Mouse (Mus musculus): Measurements from ENCODE around the gene Vsig10l. TPM values are rescaled to one million over a fixed set of nuclear protein-coding genes. Genes with fewer than 3 reads are reported as not detected.

Gene Vsig10l
- polyA plus RNA-seq, 1 experiment from 2014 or later = 3.8 TPM

DNA sequence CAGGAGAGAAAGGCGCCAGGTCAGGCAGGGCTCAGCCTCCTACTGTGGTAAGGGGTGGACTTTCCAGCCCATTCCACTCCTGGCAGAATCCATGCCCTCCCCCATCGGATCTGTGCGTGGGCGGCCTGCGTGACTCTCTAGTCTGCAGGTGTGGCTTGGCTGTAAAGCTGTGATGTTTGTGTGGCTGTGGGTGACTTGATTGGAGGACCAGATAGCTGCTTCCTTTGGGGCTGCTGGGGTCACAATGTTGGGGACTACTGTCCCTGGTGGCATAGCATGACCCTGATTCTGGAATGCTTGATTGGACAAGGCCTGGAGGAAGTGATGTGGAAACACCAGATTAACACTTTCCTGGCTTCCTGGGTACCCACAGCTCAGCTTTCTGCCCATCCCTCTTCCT, 25.7 kb downstream of the Vsig10l start:
- H3K4me1 ChIP-seq (ENCODE audit: control insufficient read depth, insufficient read depth, low read length) = no peaks in the 10 kb centered on the region; the same call in 1 of the 2 replicates
- no peak for ATAC-seq (ENCODE audit: low read depth)
- no peaks in the 10 kb centered on the region for H3K27me3 ChIP-seq (replicated peaks; ENCODE audit: control insufficient read depth, insufficient read depth, low read length)
- no peak overlapping the region for H3K4me3 ChIP-seq (ENCODE audit: low read depth, low read length)
- no peaks in the 10 kb centered on the region for H3K36me3 ChIP-seq (ENCODE audit: control insufficient read depth, insufficient read depth, low read length)
- H3K4me2 ChIP-seq (ENCODE audit: low read depth, low read length) = 0 out of 2 replicates have a peak overlapping the region, but pooled peaks have one; percentile 62
- no peak overlapping the region for H3K9ac ChIP-seq (ENCODE audit: low read depth, low read length)
- H3K9me3 ChIP-seq (ENCODE audit: control insufficient read depth, low read length) = no peaks in the 10 kb centered on the region
- H3K27ac ChIP-seq (replicated peaks; ENCODE audit: low read depth, low read length) = no peak overlapping the region
- no peak for DNase-seq (ENCODE audit: low spot score)
- WGBS = 37% methylated on average over 5 of the region's 5 CpGs

DNA sequence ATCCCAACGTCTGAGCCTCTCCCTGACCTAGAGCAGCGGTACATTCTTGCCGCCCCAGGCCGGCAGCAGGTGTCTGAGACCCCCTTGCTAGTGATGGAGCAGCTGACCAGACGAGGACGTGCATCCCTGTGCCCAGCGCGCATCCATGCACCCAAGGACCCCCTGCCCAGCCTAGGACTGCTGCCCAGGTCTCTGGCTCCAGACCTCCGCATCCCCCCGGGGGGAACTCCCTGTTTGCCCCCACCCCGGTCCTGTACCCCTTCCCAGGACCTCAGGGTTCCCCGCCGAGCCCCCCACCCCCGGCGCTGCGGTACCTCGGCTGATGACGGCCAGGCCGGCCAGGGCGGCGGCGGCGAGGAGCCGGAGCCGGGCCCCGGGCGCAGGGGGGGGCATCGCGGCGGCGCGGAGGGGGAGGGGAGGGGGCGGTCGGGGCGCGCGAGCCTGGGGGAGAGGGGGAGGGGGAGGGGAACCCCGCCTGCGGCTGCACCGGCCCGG, 26.7 kb downstream of the Vsig10l start, which contains the start of gene Iglon5:
Gene Iglon5, minus strand, starts transcription at position 445 of the 495 bp plus-strand sequence.
- WGBS = 0% methylated on average over 13 of the region's 41 CpGs
- Histone ChIP-seq H3K27me3 (replicated peaks; ENCODE audit: control insufficient read depth, insufficient read depth, low read length) (peaks cover under 1% of the 10 kb centered on the region; the same call in 1 of the 2 replicates), H3K4me1 (ENCODE audit: control insufficient read depth, insufficient read depth, low read length) (no peaks in the 10 kb centered on the region; the same call in 1 of the 2 replicates), H3K27ac (replicated peaks; ENCODE audit: low read depth, low read length) (no peak within 1 kb of the TSS), H3K4me3 (ENCODE audit: low read depth, low read length) (peak within 1 kb of the TSS; percentile 54), H3K9ac (ENCODE audit: low read depth, low read length) (peak within 1 kb of the TSS; percentile 69), H3K36me3 (ENCODE audit: control insufficient read depth, insufficient read depth, low read length) (no peaks in the 10 kb centered on the region), H3K9me3 (ENCODE audit: control insufficient read depth, low read length) (no peaks in the 10 kb centered on the region), H3K4me2 (ENCODE audit: low read depth, low read length) (peak within 1 kb of the TSS; percentile 62)
- ATAC-seq (ENCODE audit: low read depth) (peak; percentile 27; the same call in 1 of the 2 replicates), DNase-seq (ENCODE audit: low spot score) (no peak)

GRCm38 (mm10) chr7:43490182-43490584, 27.2 kb downstream of the Vsig10l start:
- Histone ChIP-seq H3K27me3 (replicated peaks; ENCODE audit: control insufficient read depth, insufficient read depth, low read length) (peaks cover 5% of the 10 kb centered on the region; the same call in 1 of the 2 replicates), H3K4me1 (ENCODE audit: control insufficient read depth, insufficient read depth, low read length) (no peaks in the 10 kb centered on the region; the same call in 1 of the 2 replicates), H3K4me2 (ENCODE audit: low read depth, low read length) (peak overlapping the region; percentile 62), H3K9me3 (ENCODE audit: control insufficient read depth, low read length) (no peaks in the 10 kb centered on the region), H3K27ac (replicated peaks; ENCODE audit: low read depth, low read length) (no peak overlapping the region), H3K9ac (ENCODE audit: low read depth, low read length) (peak overlapping the region; percentile 69), H3K36me3 (ENCODE audit: control insufficient read depth, insufficient read depth, low read length) (no peaks in the 10 kb centered on the region), H3K4me3 (ENCODE audit: low read depth, low read length) (peak overlapping the region; percentile 54)
- ATAC-seq (ENCODE audit: low read depth) (peak; percentile 94), DNase-seq (ENCODE audit: low spot score) (peak; percentile 71)
- WGBS = 0% methylated on average over 2 of the region's 13 CpGs

DNA sequence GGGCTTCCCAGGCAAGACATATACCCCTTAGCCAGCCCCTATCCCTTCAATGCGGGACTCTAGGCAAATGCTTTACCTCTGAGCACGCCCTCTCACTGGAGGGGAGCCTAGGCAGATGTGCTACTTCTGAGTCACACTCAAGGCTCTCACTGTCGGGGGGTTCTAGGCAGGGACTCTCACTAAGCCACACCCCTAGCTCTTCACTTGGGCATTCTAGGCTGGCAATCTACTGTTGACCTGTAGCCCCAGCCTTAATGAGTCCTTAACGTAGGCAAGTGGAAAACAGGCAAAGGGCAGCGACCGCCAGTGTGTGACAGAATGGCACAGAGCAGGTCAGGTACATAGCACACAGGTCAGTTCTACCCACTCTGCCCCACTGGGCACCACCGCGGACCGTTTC, 27.9 kb downstream of the Vsig10l start:
- Histone ChIP-seq H3K36me3 (ENCODE audit: control insufficient read depth, insufficient read depth, low read length) (no peaks in the 10 kb centered on the region), H3K27ac (replicated peaks; ENCODE audit: low read depth, low read length) (no peak overlapping the region), H3K9ac (ENCODE audit: low read depth, low read length) (no peak overlapping the region), H3K27me3 (replicated peaks; ENCODE audit: control insufficient read depth, insufficient read depth, low read length) (peaks cover 5% of the 10 kb centered on the region), H3K4me2 (ENCODE audit: low read depth, low read length) (no peak overlapping the region), H3K4me1 (ENCODE audit: control insufficient read depth, insufficient read depth, low read length) (no peaks in the 10 kb centered on the region; the same call in 1 of the 2 replicates), H3K9me3 (ENCODE audit: control insufficient read depth, low read length) (no peaks in the 10 kb centered on the region), H3K4me3 (ENCODE audit: low read depth, low read length) (no peak overlapping the region)
- DNase-seq (ENCODE audit: low spot score) (no peak), ATAC-seq (ENCODE audit: low read depth) (no peak)
- WGBS = 69% methylated on average over 9 of the region's 9 CpGs

DNA sequence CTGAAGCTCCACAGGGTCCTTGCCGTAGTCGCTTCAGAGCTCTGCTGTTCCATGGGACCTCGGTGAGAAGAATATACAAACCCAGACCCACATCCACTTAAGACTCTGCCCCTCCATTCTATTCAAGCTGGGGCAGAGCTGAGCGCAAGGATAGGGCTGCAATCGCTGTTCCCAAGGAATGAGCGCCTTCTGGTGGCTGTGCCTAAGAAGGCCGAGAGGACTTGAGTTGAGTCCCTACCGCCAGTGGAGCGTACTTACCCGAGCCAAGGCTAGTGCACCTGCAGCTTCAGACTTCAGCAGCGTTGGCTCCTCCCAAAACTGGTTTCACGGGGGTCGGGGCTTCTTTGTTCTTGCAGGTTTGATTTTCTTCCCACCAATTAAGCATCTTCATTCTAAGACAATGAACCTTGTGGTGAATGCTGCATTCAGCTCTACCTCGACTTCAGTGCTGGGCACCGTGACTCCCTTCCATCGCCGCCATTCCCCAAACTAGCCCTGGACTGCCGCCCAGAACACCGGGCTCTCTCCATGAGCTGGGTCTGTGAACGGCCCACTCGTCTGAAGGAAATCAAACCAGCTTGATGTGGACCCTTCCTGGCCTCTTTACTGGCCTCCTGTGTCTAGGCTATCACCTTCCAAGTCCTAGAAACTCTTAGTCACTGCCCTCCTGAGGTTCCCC, 32.5 kb downstream of the Vsig10l start:
- DNase-seq (ENCODE audit: low spot score) (peak; percentile 53), ATAC-seq (ENCODE audit: low read depth) (peak; percentile 67; the same call in 1 of the 2 replicates)
- H3K4me2 ChIP-seq (ENCODE audit: low read depth, low read length) = no peak overlapping the region
- no peak overlapping the region for H3K27ac ChIP-seq (replicated peaks; ENCODE audit: low read depth, low read length)
- no peak overlapping the region for H3K4me3 ChIP-seq (ENCODE audit: low read depth, low read length)
- no peaks in the 10 kb centered on the region for H3K4me1 ChIP-seq (ENCODE audit: control insufficient read depth, insufficient read depth, low read length)
- no peaks in the 10 kb centered on the region for H3K9me3 ChIP-seq (ENCODE audit: control insufficient read depth, low read length)
- no peaks in the 10 kb centered on the region for H3K36me3 ChIP-seq (ENCODE audit: control insufficient read depth, insufficient read depth, low read length)
- H3K9ac ChIP-seq (ENCODE audit: low read depth, low read length) = no peak overlapping the region
- 17% methylated on average over 21 of the region's 21 CpGs for whole genome bisulfite sequencing
- peaks cover 5% of the 10 kb centered on the region for H3K27me3 ChIP-seq (replicated peaks; ENCODE audit: control insufficient read depth, insufficient read depth, low read length)

- Histone ChIP-seq H3K4me2 (ENCODE audit: low read depth, low read length) (no peak overlapping the region), H3K9ac (ENCODE audit: low read depth, low read length) (no peak overlapping the region), H3K36me3 (ENCODE audit: control insufficient read depth, insufficient read depth, low read length) (no peaks in the 10 kb centered on the region), H3K27ac (replicated peaks; ENCODE audit: low read depth, low read length) (no peak overlapping the region), H3K9me3 (ENCODE audit: control insufficient read depth, low read length) (no peaks in the 10 kb centered on the region), H3K4me1 (ENCODE audit: control insufficient read depth, insufficient read depth, low read length) (no peaks in the 10 kb centered on the region), H3K27me3 (replicated peaks; ENCODE audit: control insufficient read depth, insufficient read depth, low read length) (no peaks in the 10 kb centered on the region), H3K4me3 (ENCODE audit: low read depth, low read length) (no peak overlapping the region)
- WGBS = 46% methylated on average over 4 of the region's 4 CpGs
- DNase-seq (ENCODE audit: low spot score) (no peak), ATAC-seq (ENCODE audit: low read depth) (no peak)
Observed at GRCm38 (mm10) chr7:43511707-43512478, 48.9 kb downstream of the Vsig10l start.

DNA sequence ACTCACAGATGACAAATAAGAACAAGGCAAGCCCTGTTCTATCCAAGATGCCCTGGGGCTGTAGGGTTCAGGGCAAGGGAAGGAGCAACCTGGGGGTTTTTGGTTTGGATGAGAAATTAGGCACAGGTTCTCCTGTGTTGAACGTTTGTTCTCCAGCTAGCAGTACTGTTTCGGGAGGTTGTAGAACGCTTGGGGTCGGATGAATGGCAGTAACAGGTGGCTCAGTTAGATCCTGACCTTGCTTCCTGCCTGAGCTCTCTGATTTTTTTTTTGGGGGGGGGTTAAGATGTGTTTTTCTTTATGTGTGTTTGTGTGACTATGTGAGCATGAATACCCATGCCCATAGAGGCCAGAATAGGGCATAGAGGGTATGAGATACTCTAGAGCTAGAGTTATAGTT, 49.6 kb downstream of the Vsig10l start:
- WGBS = 62% methylated on average over 4 of the region's 4 CpGs
- H3K4me2 ChIP-seq (ENCODE audit: low read depth, low read length) = no peak overlapping the region
- ATAC-seq (ENCODE audit: low read depth) = no peak
- no peak overlapping the region for H3K9ac ChIP-seq (ENCODE audit: low read depth, low read length)
- no peak for DNase-seq (ENCODE audit: low spot score)
- H3K4me1 ChIP-seq (ENCODE audit: control insufficient read depth, insufficient read depth, low read length) = no peaks in the 10 kb centered on the region
- H3K4me3 ChIP-seq (ENCODE audit: low read depth, low read length) = no peak overlapping the region
- no peaks in the 10 kb centered on the region for H3K9me3 ChIP-seq (ENCODE audit: control insufficient read depth, low read length)
- no peaks in the 10 kb centered on the region for H3K36me3 ChIP-seq (ENCODE audit: control insufficient read depth, insufficient read depth, low read length)
- H3K27me3 ChIP-seq (replicated peaks; ENCODE audit: control insufficient read depth, insufficient read depth, low read length) = no peaks in the 10 kb centered on the region
- no peak overlapping the region for H3K27ac ChIP-seq (replicated peaks; ENCODE audit: low read depth, low read length)

DNA sequence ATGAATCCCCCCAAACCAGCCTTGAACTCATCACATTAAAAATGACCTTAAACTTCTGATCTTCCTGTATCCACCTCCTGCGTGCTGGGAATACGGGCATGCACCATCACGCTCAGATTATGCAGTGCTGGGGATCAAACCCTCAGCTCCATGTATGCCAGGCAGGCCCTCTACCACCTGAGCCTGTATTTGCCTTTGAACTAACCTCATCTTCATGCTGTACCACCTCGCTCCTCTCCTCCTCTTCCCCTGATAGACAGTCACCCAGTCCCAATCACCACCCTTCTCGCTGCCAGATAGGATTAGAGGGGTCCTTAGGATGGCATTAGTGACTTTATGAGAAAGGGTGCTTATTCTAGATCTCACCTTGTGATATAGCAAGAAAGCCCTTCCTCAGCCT, 52.1 kb downstream of the Vsig10l start:
- Histone ChIP-seq H3K4me3 (ENCODE audit: low read depth, low read length) (no peak overlapping the region), H3K27me3 (replicated peaks; ENCODE audit: control insufficient read depth, insufficient read depth, low read length) (no peaks in the 10 kb centered on the region), H3K9me3 (ENCODE audit: control insufficient read depth, low read length) (no peaks in the 10 kb centered on the region), H3K4me2 (ENCODE audit: low read depth, low read length) (no peak overlapping the region), H3K9ac (ENCODE audit: low read depth, low read length) (no peak overlapping the region), H3K4me1 (ENCODE audit: control insufficient read depth, insufficient read depth, low read length) (no peaks in the 10 kb centered on the region), H3K36me3 (ENCODE audit: control insufficient read depth, insufficient read depth, low read length) (no peaks in the 10 kb centered on the region), H3K27ac (replicated peaks; ENCODE audit: low read depth, low read length) (no peak overlapping the region)
- 76% methylated on average over 5 of the region's 5 CpGs for WGBS
- no peak for ATAC-seq (ENCODE audit: low read depth)
- no peak for DNase-seq (ENCODE audit: low spot score)
